ENCODE assay signal across 19 mouse cellular contexts in the genomic region with DNA sequence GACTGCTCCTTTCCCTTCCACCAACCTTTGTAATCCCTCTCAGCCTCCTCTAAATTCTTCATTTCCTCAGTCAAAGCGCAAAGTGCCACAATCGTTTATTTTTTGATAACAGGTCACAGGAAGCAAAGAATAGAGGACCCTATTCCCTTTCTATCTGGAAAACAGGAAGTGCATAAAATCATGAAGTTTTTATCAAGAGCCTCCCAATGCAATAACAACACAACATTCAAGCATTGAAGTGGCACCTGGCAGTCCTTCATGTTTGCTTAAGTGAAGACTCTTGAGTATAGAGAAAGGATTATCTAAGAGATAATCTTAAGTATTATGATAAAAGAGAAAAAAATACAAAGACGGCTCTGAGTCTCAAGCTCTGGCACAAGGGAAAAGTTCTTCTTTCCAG.
DNase-seq lines count a peak whose midpoint lies in the region; ATAC-seq and TF ChIP-seq lines count a peak whose summit lies in the region.
"Had no signal": no experiment of that assay in that cellular context is flagged by ENCODE, and none has a peak within 500 bp of the region (broad histone marks: within the 10 kb centered on the region; RNA-seq: fewer than 3 reads in every experiment).

No protein-coding gene starts in this region.

- no peak for TF ChIP-seq CTCF in lung, embryonic 14.5 days (IDR thresholded peaks at IDR 0.05; ENCODE audit: low read depth)

- no peaks in the 10 kb centered on the region for H3K4me1 ChIP-seq in lung, embryonic 14.5 days (ENCODE audit: insufficient read depth)
- H3K4me1 ChIP-seq in lung, embryonic 16.5 days (replicated peaks; ENCODE audit: control insufficient read depth, insufficient read depth, low read length): 0 out of 2 replicates have a peak, but pooled peaks cover 2% of the 10 kb centered on the region

- H3K4me3 ChIP-seq in lung, embryonic 14.5 days (ENCODE audit: low read depth, low read length): no peak overlapping the region
- H3K4me3 ChIP-seq in lung, embryonic 16.5 days (ENCODE audit: low read length): no peak overlapping the region

- ATAC-seq in lung, embryonic 14.5 days (ENCODE audit: insufficient read depth): peak; percentile 17; the same call in 1 of the 2 replicates
- ATAC-seq in lung, embryonic 16.5 days (ENCODE audit: low read depth): peak; percentile 62
- ATAC-seq: activated CD4-positive, CD25-positive, alpha-beta regulatory T cell, adult 4 months; CD4-positive, CD25-positive, alpha-beta regulatory T cell, adult 4 months; Patski had no signal

- 39% methylated on average over 3 of the region's 3 CpGs for whole genome bisulfite sequencing in lung, embryonic 14.5 days
- WGBS in lung, embryonic 16.5 days: 31% methylated on average over 3 of the region's 3 CpGs

- DNase-seq in lung, embryonic 14.5 days: peak; percentile 57
- DNase-seq in lung, postnatal 25 days (ENCODE audit: low spot score): no peak
- no peak for DNase-seq in lung, postnatal 36 days
- DNase-seq: adrenal gland, adult 2 months; adrenal gland, adult 8-10 months; adrenal gland, postnatal 10 days; adrenal gland, postnatal 14 days; adrenal gland, postnatal 25 days; adrenal gland, postnatal 36 days; B cell, adult 2 months; cerebellum, adult 11 months; cerebellum, adult 11-12 months; cerebellum, adult 18-20 months had no signal

- H3K9ac ChIP-seq in lung, embryonic 14.5 days: no peak overlapping the region
- no peak overlapping the region for H3K9ac ChIP-seq in lung, embryonic 16.5 days (ENCODE audit: low read length)

- no peaks in the 10 kb centered on the region for H3K36me3 ChIP-seq in lung, embryonic 14.5 days (ENCODE audit: insufficient read depth)
- H3K36me3 ChIP-seq in lung, embryonic 16.5 days (ENCODE audit: control insufficient read depth, insufficient read depth, low read length): no peaks in the 10 kb centered on the region
- H3K36me3 ChIP-seq: G1E had no signal

- no peak overlapping the region for H3K4me2 ChIP-seq in lung, embryonic 14.5 days
- no peak overlapping the region for H3K4me2 ChIP-seq in lung, embryonic 16.5 days (ENCODE audit: low read depth, low read length)

- no peaks in the 10 kb centered on the region for H3K9me3 ChIP-seq in lung, embryonic 14.5 days (ENCODE audit: low read depth, low read length)
- peaks cover 4% of the 10 kb centered on the region; the same call in 1 of the 2 replicates for H3K9me3 ChIP-seq in lung, embryonic 16.5 days (ENCODE audit: control insufficient read depth, low read length)
- H3K9me3 ChIP-seq: G1E had no signal

- H3K27me3 ChIP-seq in lung, embryonic 14.5 days (ENCODE audit: insufficient read depth, low read length): no peaks in the 10 kb centered on the region
- no peaks in the 10 kb centered on the region for H3K27me3 ChIP-seq in lung, embryonic 16.5 days (ENCODE audit: control insufficient read depth, insufficient read depth, low read depth, low read length)
- H3K27me3 ChIP-seq: CH12.LX, Patski had no signal

- no peak overlapping the region for H3K27ac ChIP-seq in lung, embryonic 14.5 days (ENCODE audit: low read depth)
- no peak overlapping the region for H3K27ac ChIP-seq in lung, embryonic 16.5 days (ENCODE audit: low read length)
